Mouse (Mus musculus) hindbrain, embryonic 13.5 days (tissue): ENCODE results near the gene Rxrb. TPM values are rescaled to one million over a fixed set of nuclear protein-coding genes. Genes with fewer than 3 reads are reported as not detected.

Experiments
- ATAC-seq: fragments of 200-750 bp; cut with Nextera tagmentation; 2 replicates; pipeline ENCODE4 v1.8.0; 2017; ENCODE audit warnings: moderate TSS enrichment; ENCODE audit not compliant: low FRiP score
- H3K27ac ChIP-seq: fragments of 300-500 bp; sonication (generic); 2 replicates; pipeline ENCODE4 v1.5.1; 2015; ENCODE audit warnings: inconsistent platforms, mild to moderate bottlenecking, moderate library complexity
- H3K27me3 ChIP-seq: fragments of 300-500 bp; sonication (generic); 2 replicates; pipeline ENCODE4 v1.6.1; 2015; ENCODE audit warnings: mild to moderate bottlenecking, inconsistent platforms
- H3K36me3 ChIP-seq: fragments of 300-500 bp; sonication (generic); 2 replicates; pipeline ENCODE4 v1.6.1; 2015; ENCODE audit warnings: mild to moderate bottlenecking, inconsistent platforms
- H3K4me1 ChIP-seq: fragments of 300-500 bp; sonication (generic); replicated peaks from 2 replicates; pipeline ENCODE4 v1.6.1; 2015; ENCODE audit warnings: inconsistent platforms
- H3K4me2 ChIP-seq: fragments of 300-500 bp; sonication (generic); 2 replicates; pipeline ENCODE4 v1.6.1; 2015; ENCODE audit warnings: inconsistent platforms, mild to moderate bottlenecking, moderate library complexity
- H3K4me3 ChIP-seq: fragments of 300-500 bp; sonication (generic); 2 replicates; pipeline ENCODE4 v1.5.1; 2015; ENCODE audit warnings: mild to moderate bottlenecking, inconsistent platforms
- H3K9ac ChIP-seq: fragments of 300-500 bp; sonication (generic); 2 replicates; pipeline ENCODE4 v1.6.1; 2015; ENCODE audit warnings: mild to moderate bottlenecking, inconsistent platforms
- H3K9me3 ChIP-seq: fragments of 300-500 bp; sonication (generic); 2 replicates; pipeline ENCODE4 v1.6.1; 2016; ENCODE audit warnings: inconsistent platforms
- WGBS: fragments of 180-500 bp; shearing (Covaris S2); methylation state at CpG from one replicate; pipeline ENCODE4 v1.1.7; 2015; 5-methylcytosine and 5-hydroxymethylcytosine counted together
- polyA plus RNA-seq: library from polyadenylated mRNA; unstranded; fragments of >200 nt; fragmentation: Nextera tagmentation; extraction: Ambion mirVana; gene quantifications from 2 replicates; pipeline ENCODE4 v1.2.1, GENCODE M21; 2015

Gene Rxrb
- polyA plus RNA-seq, 1 experiment from 2014 or later: 56.8 TPM

DNA sequence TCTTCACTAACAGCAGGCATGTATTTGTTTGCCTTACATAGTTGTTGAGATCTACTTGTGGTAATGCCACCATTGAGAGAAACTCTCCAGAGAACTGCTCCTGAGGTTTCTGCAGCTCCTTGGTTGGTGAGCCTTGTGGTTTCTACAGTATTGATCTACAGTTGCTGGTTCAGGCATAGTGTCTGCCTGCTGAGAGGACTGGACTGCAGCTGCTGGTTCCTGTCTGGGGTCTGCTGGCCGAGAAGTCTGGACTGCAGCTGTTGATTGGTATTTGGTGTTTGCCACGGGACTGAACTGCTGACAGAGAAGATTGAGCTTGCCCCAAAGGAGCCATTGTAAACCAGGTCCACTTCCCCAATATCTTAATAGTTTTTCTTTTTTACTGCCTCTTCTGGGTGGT, 25.0 kb upstream of the Rxrb start:
- 54% methylated on average over 2 of the region's 2 CpGs for WGBS
- H3K27ac ChIP-seq: no peak overlapping the region
- H3K9ac ChIP-seq: no peak overlapping the region
- H3K4me2 ChIP-seq: no peak overlapping the region
- no peak for ATAC-seq
- no peaks in the 10 kb centered on the region for H3K9me3 ChIP-seq
- H3K4me1 ChIP-seq: no peaks in the 10 kb centered on the region
- H3K36me3 ChIP-seq: no peaks in the 10 kb centered on the region
- peaks cover 9% of the 10 kb centered on the region for H3K27me3 ChIP-seq
- no peak overlapping the region for H3K4me3 ChIP-seq

DNA sequence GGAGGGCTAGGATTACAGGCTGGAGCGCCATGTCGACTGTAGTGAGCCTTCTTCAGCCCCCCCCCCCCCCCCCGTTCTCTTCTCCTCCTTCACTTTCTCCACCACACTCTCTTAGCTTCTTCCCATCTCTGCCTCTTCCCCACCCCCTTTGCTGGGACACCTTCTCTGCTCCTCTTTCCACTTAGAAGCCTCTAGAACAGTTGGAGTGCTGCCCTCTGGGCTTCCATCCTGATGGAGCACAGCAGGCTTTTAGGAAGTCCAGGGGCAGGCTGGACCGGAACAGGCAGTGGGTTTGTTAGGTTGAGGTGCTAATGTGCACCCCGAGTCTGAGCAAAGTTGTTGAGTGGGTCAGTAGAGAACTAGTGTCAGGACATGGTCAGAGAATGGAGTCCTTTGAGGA, 21.5 kb upstream of the Rxrb start:
- H3K4me2 ChIP-seq: no peak overlapping the region
- WGBS: 73% methylated on average over 5 of the region's 5 CpGs
- no peak for ATAC-seq

DNA sequence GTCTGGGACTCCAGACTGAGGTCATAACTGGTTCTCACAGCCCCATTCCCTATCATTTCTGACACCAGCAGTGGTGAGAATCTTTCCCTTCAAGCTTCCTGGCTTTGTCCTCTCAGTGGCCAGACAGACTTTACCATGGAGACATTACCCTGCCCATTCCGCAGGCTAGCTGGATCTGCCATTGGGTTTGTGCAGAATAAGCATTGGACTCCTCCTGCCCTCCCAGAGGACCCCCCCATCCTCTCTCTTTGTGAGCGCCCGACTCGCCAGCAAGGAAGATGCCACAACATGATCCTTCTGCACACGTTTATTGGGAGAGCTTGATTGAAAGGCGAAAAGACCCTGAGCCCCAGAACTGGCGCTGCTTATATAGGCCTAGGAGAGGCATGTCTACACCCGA, 18.2 kb upstream of the Rxrb start:
- Histone ChIP-seq H3K36me3 (peaks cover 16% of the 10 kb centered on the region), H3K4me1 (no peaks in the 10 kb centered on the region), H3K4me2 (no peak overlapping the region), H3K9me3 (no peaks in the 10 kb centered on the region), H3K4me3 (no peak overlapping the region), H3K27ac (no peak overlapping the region), H3K9ac (no peak overlapping the region), H3K27me3 (no peaks in the 10 kb centered on the region)
- ATAC-seq: no peak
- 97% methylated on average over 8 of the region's 8 CpGs for WGBS

More for the DNA sequence above, 21.5 kb upstream of the Rxrb start:
- Histone ChIP-seq H3K9ac (no peak overlapping the region), H3K27me3 (no peaks in the 10 kb centered on the region), H3K27ac (no peak overlapping the region), H3K36me3 (peaks cover 4% of the 10 kb centered on the region; the same call in 1 of the 2 replicates), H3K4me1 (no peaks in the 10 kb centered on the region), H3K9me3 (no peaks in the 10 kb centered on the region), H3K4me3 (no peak overlapping the region)

DNA sequence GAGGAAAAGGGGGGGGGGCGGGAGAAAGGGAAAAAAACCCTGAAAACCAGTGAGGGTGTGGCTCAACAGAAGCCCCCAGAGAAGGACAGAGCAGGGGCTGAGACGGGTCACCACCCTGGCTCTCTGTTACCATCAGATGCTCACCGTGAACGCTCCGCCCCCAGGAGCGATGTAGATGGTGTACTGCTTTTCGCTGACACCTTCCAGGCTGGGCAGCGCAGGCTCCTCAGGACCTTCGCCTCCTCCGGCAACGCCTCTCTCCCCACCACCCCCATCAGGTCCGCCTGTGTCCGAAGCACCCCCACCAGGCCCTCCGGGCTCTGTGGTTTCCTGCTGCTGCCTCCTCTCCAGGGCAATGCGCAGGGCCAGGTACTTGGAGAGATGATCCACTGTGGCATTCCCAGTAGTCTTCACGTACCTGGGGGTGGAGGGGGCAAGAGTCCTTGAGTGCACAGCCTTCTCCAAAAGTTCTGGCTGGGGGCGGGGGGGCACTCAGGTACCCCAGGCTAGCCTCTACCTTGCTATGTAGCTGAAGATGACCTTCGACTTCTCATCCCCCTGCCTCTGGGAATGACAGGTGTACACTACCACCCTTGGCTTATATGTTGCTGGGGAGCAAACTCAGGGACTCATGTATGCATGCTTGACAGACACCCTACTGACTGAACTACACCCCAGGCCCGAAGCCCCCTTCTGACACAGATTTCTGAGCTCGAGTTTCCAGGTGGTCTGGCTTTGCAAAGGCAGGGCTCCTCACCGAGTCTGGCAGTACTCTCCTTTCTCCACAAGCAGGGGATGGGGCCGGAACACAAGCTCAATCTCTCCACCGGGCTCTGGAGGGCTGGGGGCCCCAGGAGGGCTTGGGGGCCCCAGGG, 9.8 kb upstream of the Rxrb start:
- Histone ChIP-seq H3K9ac (no peak overlapping the region; the same call in 1 of the 2 replicates), H3K27ac (no peak overlapping the region), H3K4me2 (no peak overlapping the region), H3K4me3 (no peak overlapping the region), H3K27me3 (no peaks in the 10 kb centered on the region), H3K4me1 (peaks cover 38% of the 10 kb centered on the region), H3K9me3 (no peaks in the 10 kb centered on the region), H3K36me3 (peaks cover 37% of the 10 kb centered on the region)
- ATAC-seq: no peak
- WGBS: 98% methylated on average over 23 of the region's 23 CpGs

DNA sequence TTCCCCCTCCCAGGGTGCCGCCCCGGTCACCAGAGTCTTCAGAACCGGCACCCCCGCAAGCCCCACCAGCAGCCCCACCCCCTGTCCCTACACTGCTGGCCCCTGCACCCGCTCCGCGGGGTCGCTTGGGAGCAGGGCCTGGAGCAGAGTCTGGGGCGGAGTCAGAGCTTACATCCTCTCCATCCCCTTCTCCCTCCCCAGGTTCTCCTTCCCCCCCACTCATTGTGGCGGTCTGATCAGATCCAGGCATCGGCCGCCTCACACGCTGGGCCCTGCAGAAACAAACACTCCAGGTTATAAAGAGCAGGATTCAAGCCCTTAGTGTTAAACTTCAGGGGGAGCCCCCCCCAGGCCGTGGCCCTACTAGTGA, 9.2 kb upstream of the Rxrb start:
- no peak for ATAC-seq
- H3K27ac ChIP-seq: no peak overlapping the region
- H3K4me2 ChIP-seq: no peak overlapping the region

DNA sequence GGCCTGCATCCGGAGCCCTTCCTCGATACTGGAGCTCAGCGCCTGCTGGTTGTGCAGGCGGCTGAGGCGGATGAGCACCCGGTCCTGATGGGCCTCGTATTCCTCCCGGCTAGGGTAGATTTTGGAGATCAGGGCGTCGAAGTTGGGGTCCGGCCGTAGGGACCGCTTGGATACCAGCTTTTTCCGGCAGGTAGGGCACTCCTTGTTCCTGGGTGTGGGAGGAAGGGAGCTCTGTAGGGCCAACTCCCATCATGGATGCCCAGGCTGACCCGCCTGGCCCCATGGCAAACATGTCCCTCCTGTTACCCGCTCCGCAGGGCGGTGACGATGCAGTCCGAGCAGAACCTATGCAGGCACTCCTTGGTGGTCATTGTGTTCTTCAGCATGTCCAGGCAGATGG, 8.6 kb upstream of the Rxrb start:
- 96% methylated on average over 20 of the region's 20 CpGs for WGBS
- Histone ChIP-seq H3K27me3 (no peaks in the 10 kb centered on the region), H3K4me1 (peaks cover 49% of the 10 kb centered on the region), H3K4me2 (no peak overlapping the region), H3K9me3 (no peaks in the 10 kb centered on the region), H3K4me3 (no peak overlapping the region), H3K36me3 (peaks cover 35% of the 10 kb centered on the region), H3K27ac (no peak overlapping the region), H3K9ac (no peak overlapping the region)
- no peak for ATAC-seq

More for the DNA sequence above, 9.2 kb upstream of the Rxrb start:
- 89% methylated on average over 14 of the region's 14 CpGs for WGBS
- H3K9me3 ChIP-seq: no peaks in the 10 kb centered on the region
- no peak overlapping the region for H3K4me3 ChIP-seq
- peaks cover 35% of the 10 kb centered on the region for H3K36me3 ChIP-seq
- H3K9ac ChIP-seq: peak overlapping the region; percentile 19; the same call in 1 of the 2 replicates
- no peaks in the 10 kb centered on the region for H3K27me3 ChIP-seq
- H3K4me1 ChIP-seq: peaks cover 45% of the 10 kb centered on the region

DNA sequence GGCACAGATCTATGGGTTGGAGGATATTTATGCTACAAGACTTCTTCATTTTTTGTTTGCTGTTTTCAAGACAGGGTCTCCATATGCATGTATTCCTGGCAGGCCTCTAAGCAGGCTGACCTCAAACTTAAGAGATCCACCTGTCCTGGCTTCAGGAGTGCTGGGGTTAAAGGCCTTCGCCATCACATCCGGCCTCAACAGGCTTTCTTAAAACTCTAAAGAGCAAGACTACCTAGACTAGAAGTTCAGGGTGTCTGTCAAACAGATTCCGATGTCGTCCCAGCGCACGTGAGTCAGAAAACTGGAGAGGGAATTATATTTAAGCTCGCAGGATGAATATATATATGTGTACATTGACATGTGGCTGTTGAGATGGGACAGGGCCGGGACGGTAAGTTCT, 7.9 kb upstream of the Rxrb start:
- Histone ChIP-seq H3K4me3 (peak overlapping the region; percentile 83), H3K9me3 (no peaks in the 10 kb centered on the region), H3K4me1 (peaks cover 56% of the 10 kb centered on the region), H3K27ac (peak overlapping the region; percentile 99), H3K9ac (peak overlapping the region; percentile 99), H3K27me3 (no peaks in the 10 kb centered on the region), H3K36me3 (peaks cover 40% of the 10 kb centered on the region), H3K4me2 (peak overlapping the region; percentile 99)
- no peak for ATAC-seq
- 66% methylated on average over 9 of the region's 9 CpGs for WGBS

DNA sequence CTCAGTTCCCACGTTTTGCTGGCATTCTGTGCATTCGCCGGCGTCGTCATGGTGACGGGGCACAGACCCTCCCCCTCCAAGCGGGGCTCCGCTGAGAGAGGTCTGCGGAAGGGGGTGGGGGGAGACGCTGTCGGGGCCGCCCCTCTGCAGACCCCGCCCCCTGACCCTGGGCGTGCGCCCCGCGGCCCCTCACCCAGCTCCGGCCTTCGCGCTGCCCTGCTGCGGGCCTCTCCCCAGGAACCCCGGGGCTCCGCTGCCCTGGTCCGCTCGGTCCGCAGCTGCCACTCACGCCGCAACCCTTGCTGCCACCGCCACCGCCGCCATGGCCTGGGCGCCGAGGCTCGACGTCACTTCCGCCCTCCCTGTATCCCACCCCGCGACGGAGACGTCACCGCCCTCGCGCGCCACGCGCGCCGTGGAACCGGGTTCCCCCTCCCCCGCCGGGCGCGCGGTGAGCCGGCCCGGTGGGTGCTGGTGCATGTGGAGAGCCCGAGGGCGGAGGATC, 7.2 kb upstream of the Rxrb start, which contains the start of gene Ring1:
Gene Ring1 (minus strand): TSS at position 364 of the 505 bp plus-strand sequence.
- WGBS: under 1% methylated on average over 43 of the region's 58 CpGs
- peak within 1 kb of the TSS; percentile 83 for H3K4me3 ChIP-seq
- peaks cover 46% of the 10 kb centered on the region for H3K36me3 ChIP-seq
- no peaks in the 10 kb centered on the region for H3K27me3 ChIP-seq
- peak within 1 kb of the TSS; percentile 99 for H3K27ac ChIP-seq
- ATAC-seq: peak; percentile 76
- H3K9me3 ChIP-seq: no peaks in the 10 kb centered on the region
- H3K4me2 ChIP-seq: peak within 1 kb of the TSS; percentile 99
- peak within 1 kb of the TSS; percentile 99 for H3K9ac ChIP-seq
- peaks cover 63% of the 10 kb centered on the region for H3K4me1 ChIP-seq

DNA sequence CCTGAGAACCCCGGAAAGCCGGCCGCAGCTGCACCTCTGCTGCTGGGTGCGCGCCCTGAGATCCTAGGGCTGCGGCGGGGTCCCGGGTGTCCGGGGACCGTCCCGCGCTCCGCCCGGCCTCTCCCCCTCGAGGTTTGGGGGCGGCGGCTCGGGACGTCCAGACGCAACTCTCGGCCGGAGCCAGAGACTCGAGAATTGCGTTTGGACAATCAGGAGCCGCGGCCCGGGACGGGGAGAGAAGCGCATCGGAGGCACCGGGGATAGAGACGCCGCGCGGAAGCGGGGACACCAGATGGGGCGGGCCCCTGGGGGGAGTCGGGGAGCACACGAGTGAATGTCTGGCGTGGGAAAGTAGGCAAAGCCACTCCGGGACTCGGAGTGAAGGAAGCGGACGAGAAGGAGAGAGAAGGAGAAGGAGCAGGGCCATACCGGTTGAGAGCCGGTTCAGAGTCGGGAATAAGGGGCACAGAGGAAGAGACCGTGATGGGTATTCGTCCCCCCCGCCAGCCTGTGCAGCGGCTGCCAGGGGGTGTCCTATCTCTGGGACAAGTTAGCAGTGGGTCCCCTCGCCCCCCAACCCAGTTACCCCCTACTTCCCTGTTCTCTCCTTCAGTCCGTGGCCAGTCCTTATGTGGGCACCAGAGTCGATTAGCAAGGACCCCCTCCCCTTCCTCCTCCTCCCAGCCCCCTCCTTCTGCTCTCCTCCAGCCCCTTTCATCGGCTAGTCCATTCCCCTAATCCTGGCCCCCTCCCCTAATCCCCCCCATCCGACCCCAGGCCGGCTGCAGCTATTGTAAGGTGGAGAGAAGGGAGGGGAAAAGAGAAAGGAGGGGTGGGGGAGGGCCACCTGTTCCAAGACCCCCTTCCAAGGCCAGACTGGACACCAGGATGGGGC, 6.5 kb upstream of the Rxrb start:
- Histone ChIP-seq H3K4me2 (peak overlapping the region; percentile 99), H3K9ac (peak overlapping the region; percentile 99), H3K27ac (peak overlapping the region; percentile 99), H3K36me3 (peaks cover 50% of the 10 kb centered on the region), H3K4me3 (peak overlapping the region; percentile 83), H3K9me3 (no peaks in the 10 kb centered on the region), H3K4me1 (peaks cover 70% of the 10 kb centered on the region), H3K27me3 (no peaks in the 10 kb centered on the region)
- under 1% methylated on average over 57 of the region's 57 CpGs for WGBS
- ATAC-seq: peak; percentile 12

DNA sequence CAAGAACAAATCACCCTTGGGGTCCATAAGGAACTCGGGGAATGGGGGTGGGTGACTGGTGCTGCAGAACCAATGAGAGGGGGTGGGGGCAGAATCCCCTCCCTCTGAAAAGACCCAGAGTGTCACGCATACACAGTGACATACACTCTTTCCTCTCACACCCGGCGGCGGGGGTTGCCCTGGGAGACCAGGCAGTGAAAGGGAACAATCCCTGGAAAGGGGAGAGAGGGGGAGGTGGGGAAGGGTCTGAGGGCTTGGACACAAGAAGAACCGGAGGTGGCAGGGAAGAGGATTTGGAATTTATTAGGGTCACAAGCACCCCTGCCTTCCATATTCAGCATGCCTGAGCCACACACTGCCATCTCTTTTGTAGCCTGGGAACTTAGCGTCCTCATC, 5.9 kb upstream of the Rxrb start:
- ATAC-seq: peak; percentile 14
- H3K9ac ChIP-seq: peak overlapping the region; percentile 99
- peak overlapping the region; percentile 83 for H3K4me3 ChIP-seq
- no peaks in the 10 kb centered on the region for H3K27me3 ChIP-seq
- WGBS: 3% methylated on average over 7 of the region's 7 CpGs
- H3K36me3 ChIP-seq: peaks cover 45% of the 10 kb centered on the region
- no peaks in the 10 kb centered on the region for H3K9me3 ChIP-seq
- peak overlapping the region; percentile 99 for H3K4me2 ChIP-seq
- H3K4me1 ChIP-seq: peaks cover 77% of the 10 kb centered on the region
- peak overlapping the region; percentile 99 for H3K27ac ChIP-seq

DNA sequence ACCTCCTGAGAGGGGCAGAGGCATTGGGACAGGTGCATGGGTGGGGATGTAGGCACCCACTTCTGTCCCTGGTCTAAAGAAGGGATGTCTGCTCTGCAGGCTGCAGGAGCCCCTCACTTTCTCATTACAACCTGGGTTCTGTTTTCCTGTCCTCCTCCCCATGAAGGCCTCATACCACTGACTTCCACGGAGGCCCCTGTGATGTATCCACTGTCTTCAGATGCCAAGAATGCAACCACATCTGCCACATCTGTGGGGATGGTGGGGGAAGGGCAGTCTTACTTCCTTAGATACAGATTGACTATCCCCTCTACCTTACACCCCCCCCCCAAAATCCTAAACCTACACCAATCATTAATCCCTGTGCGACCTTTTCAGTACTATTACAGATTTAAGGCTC, 5.4 kb upstream of the Rxrb start:
- Histone ChIP-seq H3K4me1 (peaks cover 79% of the 10 kb centered on the region), H3K27me3 (no peaks in the 10 kb centered on the region), H3K36me3 (peaks cover 40% of the 10 kb centered on the region), H3K9me3 (no peaks in the 10 kb centered on the region), H3K9ac (peak overlapping the region; percentile 99), H3K4me3 (peak overlapping the region; percentile 83), H3K27ac (peak overlapping the region; percentile 99), H3K4me2 (peak overlapping the region; percentile 99)
- ATAC-seq: no peak
- 17% methylated on average over 2 of the region's 2 CpGs for WGBS
